Mouse (Mus musculus) small intestine, adult 2 months (tissue): ENCODE results near the gene Caml. TPM values are rescaled to one million over a fixed set of nuclear protein-coding genes. Genes with fewer than 3 reads are reported as not detected.
"Not testable (repeated sequence)": the region's sequence is repeated elsewhere in the genome, so short reads cannot be mapped to it uniquely, and the experiment has no call there.

Experiments used
- H3K27ac ChIP-seq: fragments of 200-500 bp; 2 replicates; pipeline ENCODE4 v1.5.1; 2012; ENCODE audit warnings: low read depth, low read length, control low read depth, inconsistent platforms; ENCODE audit not compliant: insufficient read depth
- H3K27me3 ChIP-seq: fragments of 200-500 bp; 2 replicates; pipeline ENCODE4 v1.6.1; 2012; ENCODE audit warnings: mild to moderate bottlenecking, moderate library complexity, low read length, inconsistent platforms; ENCODE audit not compliant: control insufficient read depth, insufficient read depth
- H3K36me3 ChIP-seq: fragments of 200-500 bp; 2 replicates; pipeline ENCODE4 v1.6.1; 2012; ENCODE audit warnings: mild to moderate bottlenecking, low read length, control low read depth, inconsistent platforms; ENCODE audit not compliant: control insufficient read depth, insufficient read depth
- H3K4me1 ChIP-seq: fragments of 200-500 bp; 2 replicates; pipeline ENCODE4 v1.6.1; 2012; ENCODE audit warnings: low read length, inconsistent platforms, mixed read lengths; ENCODE audit not compliant: control insufficient read depth, insufficient read depth, insufficient read length
- H3K4me3 ChIP-seq: fragments of 200-500 bp; 2 replicates; pipeline ENCODE4 v1.5.1; 2012; ENCODE audit warnings: low read depth, mild to moderate bottlenecking, control low read depth, inconsistent platforms, low read length, moderate library complexity
- CTCF ChIP-seq: fragments of 200-500 bp; IDR thresholded peaks from 2 replicates; pipeline ENCODE4 v1.5.1; 2012; ENCODE audit warnings: low read depth, mild to moderate bottlenecking, control low read depth, inconsistent platforms, low read length, moderate library complexity, mixed read lengths; ENCODE audit not compliant: insufficient replicate concordance, insufficient read length; ENCODE audit errors: extremely low read depth
- POLR2A ChIP-seq: fragments of 200-500 bp; IDR thresholded peaks from 2 replicates; pipeline ENCODE4 v1.6.1; 2012; ENCODE audit warnings: low read depth, mild to moderate bottlenecking, control low read depth, inconsistent platforms, low read length, moderate library complexity
- WGBS: fragments of 180-500 bp; shearing (Covaris S2); methylation state at CpG from one replicate; pipeline ENCODE4 v1.1.7; 2018; 5-methylcytosine and 5-hydroxymethylcytosine counted together
- polyA plus RNA-seq: library from polyadenylated mRNA; depleted of rRNA; stranded (reverse); fragments of >200 nt; gene quantifications from 2 replicates; pipeline ENCODE4 v1.2.3, GENCODE M21; 2012

The Caml gene
- polyA plus RNA-seq, 1 experiment = 5.7 TPM

DNA sequence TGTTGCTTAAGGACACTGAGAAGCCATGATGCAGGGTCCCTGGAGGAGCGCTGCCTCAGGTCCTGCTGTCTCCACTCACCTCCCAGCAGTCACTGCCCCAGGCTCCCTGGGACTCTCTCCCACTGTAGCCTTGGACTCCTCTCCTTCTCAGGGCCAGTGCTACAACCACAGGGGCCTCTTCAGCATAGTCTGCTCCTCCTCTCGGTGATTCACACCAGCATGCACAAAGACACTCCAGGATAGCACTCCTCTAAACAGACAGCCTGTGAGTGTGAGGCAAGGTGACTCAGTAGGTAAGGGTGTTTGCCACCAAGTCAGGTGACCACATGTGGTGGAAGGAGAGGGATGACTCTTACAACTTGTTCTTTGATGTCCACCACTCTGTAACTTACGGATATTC, 18.2 kb upstream of the Caml start:
- Histone ChIP-seq H3K27ac (no peak overlapping the region), H3K36me3 (peaks cover 31% of the 10 kb centered on the region), H3K4me1 (no peaks in the 10 kb centered on the region; the same call in 1 of the 2 replicates), H3K4me3 (no peak overlapping the region), H3K27me3 (no peaks in the 10 kb centered on the region)
- TF ChIP-seq CTCF (no peak), POLR2A (no peak)
- WGBS = 97% methylated on average over 3 of the region's 3 CpGs

DNA sequence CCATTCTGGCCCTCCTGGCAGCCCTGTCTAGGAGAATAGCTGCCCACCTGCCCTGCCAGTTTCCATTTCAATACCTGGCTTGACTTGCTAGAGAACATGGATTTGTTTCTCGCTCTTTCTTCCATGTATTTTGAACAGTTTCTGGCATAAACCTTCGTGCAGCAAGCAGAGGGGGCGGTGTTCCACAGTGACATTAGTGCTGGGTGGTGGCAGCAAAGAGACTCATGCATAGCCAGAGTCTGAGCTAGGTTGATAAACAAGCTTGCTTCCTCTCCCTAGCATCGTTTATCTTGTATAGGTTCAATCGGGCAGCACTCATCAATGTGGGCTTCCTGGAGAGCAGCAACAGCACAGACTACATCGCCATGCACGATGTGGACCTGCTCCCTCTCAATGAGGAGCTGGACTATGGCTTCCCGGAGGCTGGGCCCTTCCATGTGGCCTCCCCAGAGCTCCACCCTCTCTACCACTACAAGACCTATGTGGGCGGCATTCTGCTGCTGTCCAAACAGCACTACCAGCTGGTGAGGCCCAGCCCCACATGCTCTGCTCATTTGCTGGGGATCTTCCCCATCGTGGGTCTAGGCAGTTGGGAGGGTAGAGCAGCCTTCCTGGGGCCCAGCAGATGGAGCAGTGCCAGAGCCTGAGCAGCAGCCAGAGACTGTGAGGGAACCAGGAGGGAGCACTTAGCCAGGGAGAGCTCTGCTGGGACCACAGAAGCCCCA, 15.7 kb upstream of the Caml start:
- Histone ChIP-seq H3K36me3 (peaks cover 40% of the 10 kb centered on the region), H3K4me3 (no peak overlapping the region), H3K4me1 (no peaks in the 10 kb centered on the region), H3K27me3 (no peaks in the 10 kb centered on the region), H3K27ac (no peak overlapping the region)
- 79% methylated on average over 10 of the region's 10 CpGs for WGBS
- no peak for TF ChIP-seq CTCF
- TF ChIP-seq POLR2A = no peak

DNA sequence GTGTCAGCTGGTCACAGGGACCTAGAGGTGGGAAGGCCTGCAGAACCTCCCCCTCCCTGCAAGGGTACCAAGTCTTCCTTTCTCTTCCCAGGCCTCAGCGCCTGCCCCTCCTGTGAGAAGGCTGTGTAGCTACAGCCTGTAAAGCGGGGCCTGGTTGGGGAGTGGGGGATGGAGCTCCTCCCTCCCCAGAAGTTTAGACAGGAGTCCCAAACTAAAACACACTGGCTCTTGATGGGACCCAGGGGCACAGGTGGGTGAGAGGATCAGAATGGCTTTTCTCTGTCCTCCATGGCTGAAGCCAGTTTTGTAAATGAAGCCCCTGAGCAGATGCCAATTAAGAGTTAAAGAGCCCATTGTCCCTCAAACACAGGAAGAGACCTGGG, 15.2 kb upstream of the Caml start:
- 98% methylated on average over 2 of the region's 2 CpGs for WGBS
- TF ChIP-seq POLR2A (no peak), CTCF (no peak)
- H3K27ac ChIP-seq = no peak overlapping the region
- peaks cover 37% of the 10 kb centered on the region for H3K36me3 ChIP-seq
- no peaks in the 10 kb centered on the region for H3K4me1 ChIP-seq
- H3K27me3 ChIP-seq = no peaks in the 10 kb centered on the region
- no peak overlapping the region for H3K4me3 ChIP-seq

DNA sequence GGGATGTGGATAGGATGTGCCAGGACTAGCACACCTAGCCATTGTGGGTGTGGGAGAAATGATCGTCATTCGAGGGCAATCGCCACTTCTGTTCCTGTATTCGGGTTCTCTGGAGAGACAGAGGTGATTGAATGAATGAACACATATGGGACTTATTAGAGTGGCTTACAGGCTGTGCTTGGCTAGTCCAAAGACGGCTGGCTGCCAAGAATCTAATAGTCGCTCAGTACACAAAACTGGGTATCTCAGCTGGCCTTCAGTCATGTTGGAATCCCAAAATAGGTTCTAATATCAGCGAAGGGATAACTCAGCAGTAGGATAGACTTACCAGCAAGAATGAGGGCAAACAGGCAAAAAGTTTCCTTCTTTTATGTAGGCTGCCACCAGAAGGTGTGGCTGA, 10.8 kb upstream of the Caml start:
- H3K27ac ChIP-seq = no peak overlapping the region
- H3K27me3 ChIP-seq = no peaks in the 10 kb centered on the region
- no peak overlapping the region for H3K4me3 ChIP-seq
- 92% methylated on average over 7 of the region's 7 CpGs for WGBS
- peaks cover 26% of the 10 kb centered on the region; the same call in 1 of the 2 replicates for H3K36me3 ChIP-seq
- TF ChIP-seq POLR2A (no peak), CTCF (no peak)
- no peaks in the 10 kb centered on the region for H3K4me1 ChIP-seq

DNA sequence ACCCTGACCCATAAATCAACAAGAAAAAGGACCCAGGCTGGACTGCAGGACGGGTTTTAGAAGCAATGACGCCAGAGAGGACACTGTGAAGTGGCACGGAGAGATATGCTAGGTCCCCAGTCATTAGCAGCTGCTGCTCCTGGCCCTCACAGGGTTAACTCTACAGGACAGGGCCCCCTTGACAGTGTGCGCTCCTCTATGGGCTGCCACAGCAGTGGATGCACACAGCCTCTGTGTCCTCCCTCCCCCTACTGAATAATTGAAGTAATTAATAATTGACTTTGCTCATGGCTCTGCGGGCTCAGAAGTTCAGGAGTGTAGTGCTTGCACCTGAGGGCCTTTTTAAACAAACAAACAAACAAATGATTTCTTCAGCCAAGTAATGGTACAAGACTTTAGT, 9.3 kb upstream of the Caml start:
- Histone ChIP-seq H3K36me3 (peaks cover 16% of the 10 kb centered on the region; the same call in 1 of the 2 replicates), H3K4me1 (no peaks in the 10 kb centered on the region), H3K27me3 (no peaks in the 10 kb centered on the region), H3K4me3 (no peak overlapping the region), H3K27ac (no peak overlapping the region)
- WGBS = 52% methylated on average over 5 of the region's 5 CpGs
- TF ChIP-seq CTCF (no peak), POLR2A (no peak)

DNA sequence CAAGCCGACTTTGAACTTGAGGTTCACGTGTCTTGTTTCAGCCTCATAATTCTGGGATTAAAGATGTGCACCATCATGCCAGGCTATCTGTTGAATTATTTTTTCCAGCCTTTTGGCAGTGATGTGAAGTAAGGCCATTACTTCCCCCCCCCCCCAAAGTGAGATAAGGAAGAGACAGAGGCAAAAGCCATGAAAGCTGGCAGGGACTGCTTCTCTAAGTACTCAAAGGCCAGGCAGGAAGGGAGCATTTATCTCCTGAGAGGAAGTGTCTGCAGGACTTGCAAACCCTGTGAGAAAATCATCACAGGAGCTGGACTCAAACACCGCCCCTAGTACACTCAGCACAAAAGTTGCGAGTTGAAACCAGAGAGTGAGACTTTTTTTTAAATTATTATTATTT, 3.5 kb upstream of the Caml start:
- Histone ChIP-seq H3K27me3 (no peaks in the 10 kb centered on the region), H3K4me3 (no peak overlapping the region), H3K36me3 (no peaks in the 10 kb centered on the region), H3K27ac (no peak overlapping the region), H3K4me1 (peaks cover 3% of the 10 kb centered on the region; the same call in 1 of the 2 replicates)
- no peak for TF ChIP-seq POLR2A
- no peak for TF ChIP-seq CTCF
- WGBS = 89% methylated on average over 4 of the region's 4 CpGs

DNA sequence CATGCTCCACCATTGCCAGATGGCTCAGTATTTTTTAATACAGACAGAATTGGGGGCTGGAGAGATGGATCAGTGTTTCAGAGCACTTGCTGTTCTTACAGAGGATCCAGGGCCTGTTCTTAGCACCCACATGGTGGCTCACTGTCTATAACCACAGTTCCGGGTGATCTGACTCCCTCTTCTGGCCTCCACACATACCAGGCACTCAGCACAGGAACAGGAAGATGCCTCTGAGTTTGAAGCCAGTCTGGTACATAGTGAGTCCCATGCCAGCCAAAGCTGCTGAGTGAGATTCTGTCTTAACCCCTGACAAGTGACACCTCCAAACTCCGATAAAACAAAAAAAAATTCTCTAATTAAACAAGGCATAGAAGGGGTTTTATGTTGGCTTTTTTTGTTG, 2.5 kb upstream of the Caml start:
- peaks cover 3% of the 10 kb centered on the region; the same call in 1 of the 2 replicates for H3K4me1 ChIP-seq
- no peaks in the 10 kb centered on the region for H3K27me3 ChIP-seq
- no peak overlapping the region for H3K4me3 ChIP-seq
- TF ChIP-seq CTCF (no peak), POLR2A (no peak)
- H3K36me3 ChIP-seq = no peaks in the 10 kb centered on the region
- no peak overlapping the region for H3K27ac ChIP-seq
- 70% methylated on average over 2 of the region's 2 CpGs for WGBS

DNA sequence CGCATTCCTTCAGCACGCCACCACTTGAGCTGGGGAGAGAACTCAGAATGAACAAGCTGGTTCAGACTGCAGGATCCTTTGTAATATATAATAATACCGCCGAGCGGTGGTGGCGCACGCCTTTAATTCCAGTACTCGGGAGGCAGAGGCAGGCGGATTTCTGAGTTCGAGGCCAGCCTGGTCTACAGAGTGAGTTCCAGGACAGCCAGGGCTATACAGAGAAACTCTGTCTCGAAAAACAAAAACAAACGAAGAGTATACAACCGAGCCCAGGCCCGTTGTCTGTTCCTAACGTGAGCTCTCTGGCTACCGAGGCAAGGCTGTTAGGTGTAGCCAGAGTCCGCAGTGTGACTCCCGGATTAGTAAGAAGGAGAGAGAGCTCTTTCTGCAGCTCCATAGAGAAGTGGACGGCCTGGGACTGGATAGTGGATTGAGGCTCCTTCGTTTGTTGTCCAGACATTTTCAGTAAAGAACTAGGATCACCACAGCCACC, 603 bp upstream of the Caml start:
- Histone ChIP-seq H3K27ac (peak overlapping the region; percentile 61; the same call in 1 of the 2 replicates), H3K4me3 (peak overlapping the region; percentile 82)
- not testable (repeated sequence) for H3K27me3 ChIP-seq, H3K4me1 ChIP-seq, H3K36me3 ChIP-seq
- 8% methylated on average over 20 of the region's 20 CpGs for WGBS
